Mouse (Mus musculus): ENCODE results near the gene Lamb2. TPM values are rescaled to one million over a fixed set of nuclear protein-coding genes. Genes with fewer than 3 reads are reported as not detected.
A peak's percentile ranks its signal among the peaks of the same experiment; 100 is the strongest.

The Lamb2 gene
- polyA plus RNA-seq, 1 experiment from 2014 or later = 48.6 TPM

GRCm38 (mm10) chr9:108449860-108450259 lies 29.7 kb upstream of the Lamb2 start:
- TF ChIP-seq CTCF (IDR thresholded peaks at IDR 0.05; ENCODE audit: low read depth) = no peak
- 45% methylated on average over 4 of the region's 4 CpGs for WGBS
- no peaks in the 10 kb centered on the region for H3K27me3 ChIP-seq (ENCODE audit: insufficient read depth, low read length)
- peak; percentile 2; the same call in 1 of the 2 replicates for ATAC-seq (ENCODE audit: insufficient read depth)
- H3K9me3 ChIP-seq (ENCODE audit: low read depth, low read length) = no peaks in the 10 kb centered on the region
- H3K36me3 ChIP-seq (ENCODE audit: insufficient read depth) = peaks cover 13% of the 10 kb centered on the region
- peaks cover 22% of the 10 kb centered on the region for H3K4me1 ChIP-seq (ENCODE audit: insufficient read depth)
- H3K27ac ChIP-seq (ENCODE audit: low read depth) = peak overlapping the region; percentile 72
- no peak overlapping the region for H3K4me3 ChIP-seq (ENCODE audit: low read depth, low read length)
- peak; percentile 66 for DNase-seq
- H3K9ac ChIP-seq = no peak overlapping the region
- peak overlapping the region; percentile 83 for H3K4me2 ChIP-seq

GRCm38 (mm10) chr9:108450292-108451169 lies 29.0 kb upstream of the Lamb2 start:
- Histone ChIP-seq H3K4me1 (ENCODE audit: insufficient read depth) (peaks cover 22% of the 10 kb centered on the region), H3K4me3 (ENCODE audit: low read depth, low read length) (peak overlapping the region; percentile 51)

GRCm38 (mm10) chr9:108451170-108451493 lies 28.4 kb upstream of the Lamb2 start:
- peak overlapping the region; percentile 51 for H3K4me3 ChIP-seq (ENCODE audit: low read depth, low read length)
- ATAC-seq (ENCODE audit: insufficient read depth) (no peak), DNase-seq (no peak)
- peaks cover 22% of the 10 kb centered on the region for H3K4me1 ChIP-seq (ENCODE audit: insufficient read depth)
- no peaks in the 10 kb centered on the region for H3K9me3 ChIP-seq (ENCODE audit: low read depth, low read length)
- peak overlapping the region; percentile 69; the same call in 1 of the 2 replicates for H3K9ac ChIP-seq
- WGBS = 80% methylated on average over 6 of the region's 6 CpGs
- H3K36me3 ChIP-seq (ENCODE audit: insufficient read depth) = peaks cover 13% of the 10 kb centered on the region
- H3K4me2 ChIP-seq = peak overlapping the region; percentile 83
- no peak for TF ChIP-seq CTCF (IDR thresholded peaks at IDR 0.05; ENCODE audit: low read depth)
- H3K27me3 ChIP-seq (ENCODE audit: insufficient read depth, low read length) = no peaks in the 10 kb centered on the region
- peak overlapping the region; percentile 79; the same call in 1 of the 2 replicates for H3K27ac ChIP-seq (ENCODE audit: low read depth)

More at GRCm38 (mm10) chr9:108450292-108451169, 29.0 kb upstream of the Lamb2 start:
- H3K9ac ChIP-seq = peak overlapping the region; percentile 15; the same call in 1 of the 2 replicates
- TF ChIP-seq CTCF (IDR thresholded peaks at IDR 0.05; ENCODE audit: low read depth) = no peak
- no peaks in the 10 kb centered on the region for H3K27me3 ChIP-seq (ENCODE audit: insufficient read depth, low read length)
- H3K9me3 ChIP-seq (ENCODE audit: low read depth, low read length) = no peaks in the 10 kb centered on the region
- 52% methylated on average over 21 of the region's 21 CpGs for WGBS
- DNase-seq (peak; percentile 90), ATAC-seq (ENCODE audit: insufficient read depth) (peak; percentile 21)
- H3K4me2 ChIP-seq = peak overlapping the region; percentile 83
- peak overlapping the region; percentile 79 for H3K27ac ChIP-seq (ENCODE audit: low read depth)
- peaks cover 13% of the 10 kb centered on the region for H3K36me3 ChIP-seq (ENCODE audit: insufficient read depth)

- no peak for ATAC-seq (ENCODE audit: insufficient read depth)
- 51% methylated on average over 6 of the region's 6 CpGs for WGBS
These were observed 27.9 kb upstream of the Lamb2 start for GRCm38 (mm10) chr9:108451519-108452160.

GRCm38 (mm10) chr9:108452291-108452906 lies 27.1 kb upstream of the Lamb2 start:
- WGBS = under 1% methylated on average over 40 of the region's 40 CpGs
- peaks cover 13% of the 10 kb centered on the region for H3K36me3 ChIP-seq (ENCODE audit: insufficient read depth)
- no peaks in the 10 kb centered on the region for H3K27me3 ChIP-seq (ENCODE audit: insufficient read depth, low read length)
- H3K4me1 ChIP-seq (ENCODE audit: insufficient read depth) = peaks cover 22% of the 10 kb centered on the region
- H3K4me3 ChIP-seq (ENCODE audit: low read depth, low read length) = peak overlapping the region; percentile 51
- ATAC-seq (ENCODE audit: insufficient read depth) (peak; percentile 90), DNase-seq (peak; percentile 96)
- peak; percentile 92 for TF ChIP-seq CTCF (IDR thresholded peaks at IDR 0.05; ENCODE audit: low read depth)
- H3K9me3 ChIP-seq (ENCODE audit: low read depth, low read length) = no peaks in the 10 kb centered on the region
- peak overlapping the region; percentile 69 for H3K9ac ChIP-seq
- H3K27ac ChIP-seq (ENCODE audit: low read depth) = peak overlapping the region; percentile 66
- H3K4me2 ChIP-seq = peak overlapping the region; percentile 83

More at GRCm38 (mm10) chr9:108451519-108452160, 27.9 kb upstream of the Lamb2 start:
- Histone ChIP-seq H3K4me3 (ENCODE audit: low read depth, low read length) (peak overlapping the region; percentile 51), H3K9me3 (ENCODE audit: low read depth, low read length) (no peaks in the 10 kb centered on the region), H3K9ac (peak overlapping the region; percentile 69), H3K27ac (ENCODE audit: low read depth) (peak overlapping the region; percentile 66), H3K36me3 (ENCODE audit: insufficient read depth) (peaks cover 13% of the 10 kb centered on the region), H3K4me1 (ENCODE audit: insufficient read depth) (peaks cover 22% of the 10 kb centered on the region), H3K27me3 (ENCODE audit: insufficient read depth, low read length) (no peaks in the 10 kb centered on the region), H3K4me2 (peak overlapping the region; percentile 83)
- no peak for TF ChIP-seq CTCF (IDR thresholded peaks at IDR 0.05; ENCODE audit: low read depth)
- no peak for DNase-seq

GRCm38 (mm10) chr9:108452911-108453310 lies 26.6 kb upstream of the Lamb2 start:
- 42% methylated on average over 6 of the region's 6 CpGs for WGBS
- no peaks in the 10 kb centered on the region for H3K9me3 ChIP-seq (ENCODE audit: low read depth, low read length)
- no peak for TF ChIP-seq CTCF (IDR thresholded peaks at IDR 0.05; ENCODE audit: low read depth)
- no peak for DNase-seq
- no peaks in the 10 kb centered on the region for H3K27me3 ChIP-seq (ENCODE audit: insufficient read depth, low read length)
- peaks cover 13% of the 10 kb centered on the region for H3K36me3 ChIP-seq (ENCODE audit: insufficient read depth)
- H3K4me1 ChIP-seq (ENCODE audit: insufficient read depth) = peaks cover 22% of the 10 kb centered on the region
- peak overlapping the region; percentile 83 for H3K4me2 ChIP-seq
- ATAC-seq (ENCODE audit: insufficient read depth) = peak; percentile 12
- peak overlapping the region; percentile 22; the same call in 1 of the 2 replicates for H3K27ac ChIP-seq (ENCODE audit: low read depth)
- peak overlapping the region; percentile 69 for H3K9ac ChIP-seq
- peak overlapping the region; percentile 51 for H3K4me3 ChIP-seq (ENCODE audit: low read depth, low read length)
